Mouse (Mus musculus): ENCODE measurements around the gene Flnc. TPM values are rescaled to one million over a fixed set of nuclear protein-coding genes. Genes with fewer than 3 reads are reported as not detected.
A peak's percentile ranks its signal among the peaks of the same experiment; 100 is the strongest.

The Flnc gene
- polyA plus RNA-seq, 1 experiment from 2014 or later = 1.1 TPM

GRCm38 (mm10) chr6:29395910-29396713 is 36.9 kb upstream of the Flnc start, which contains the start of gene Ccdc136:
Gene Ccdc136 (plus strand): TSS chr6:29396309.
- Histone ChIP-seq H3K4me1 (ENCODE audit: control insufficient read depth, low read depth, low read length) (no peaks in the 10 kb centered on the region; the same call in 1 of the 2 replicates), H3K9ac (ENCODE audit: low read depth, low read length) (no peak within 1 kb of the TSS), H3K27ac (ENCODE audit: low read length) (no peak within 1 kb of the TSS), H3K4me2 (ENCODE audit: low read depth, low read length) (peak within 1 kb of the TSS; percentile 59), H3K27me3 (ENCODE audit: control insufficient read depth, insufficient read depth, low read depth, low read length) (peaks cover 55% of the 10 kb centered on the region), H3K36me3 (ENCODE audit: control insufficient read depth, insufficient read depth) (no peaks in the 10 kb centered on the region), H3K9me3 (replicated peaks; ENCODE audit: control insufficient read depth, low read length) (no peaks in the 10 kb centered on the region), H3K4me3 (ENCODE audit: low read depth, low read length) (peak within 1 kb of the TSS; percentile 48)
- ATAC-seq (ENCODE audit: low read depth) = peak; percentile 67
- WGBS (ENCODE audit: insufficient replicate concordance) = under 1% methylated on average over 48 of the region's 49 CpGs

DNA sequence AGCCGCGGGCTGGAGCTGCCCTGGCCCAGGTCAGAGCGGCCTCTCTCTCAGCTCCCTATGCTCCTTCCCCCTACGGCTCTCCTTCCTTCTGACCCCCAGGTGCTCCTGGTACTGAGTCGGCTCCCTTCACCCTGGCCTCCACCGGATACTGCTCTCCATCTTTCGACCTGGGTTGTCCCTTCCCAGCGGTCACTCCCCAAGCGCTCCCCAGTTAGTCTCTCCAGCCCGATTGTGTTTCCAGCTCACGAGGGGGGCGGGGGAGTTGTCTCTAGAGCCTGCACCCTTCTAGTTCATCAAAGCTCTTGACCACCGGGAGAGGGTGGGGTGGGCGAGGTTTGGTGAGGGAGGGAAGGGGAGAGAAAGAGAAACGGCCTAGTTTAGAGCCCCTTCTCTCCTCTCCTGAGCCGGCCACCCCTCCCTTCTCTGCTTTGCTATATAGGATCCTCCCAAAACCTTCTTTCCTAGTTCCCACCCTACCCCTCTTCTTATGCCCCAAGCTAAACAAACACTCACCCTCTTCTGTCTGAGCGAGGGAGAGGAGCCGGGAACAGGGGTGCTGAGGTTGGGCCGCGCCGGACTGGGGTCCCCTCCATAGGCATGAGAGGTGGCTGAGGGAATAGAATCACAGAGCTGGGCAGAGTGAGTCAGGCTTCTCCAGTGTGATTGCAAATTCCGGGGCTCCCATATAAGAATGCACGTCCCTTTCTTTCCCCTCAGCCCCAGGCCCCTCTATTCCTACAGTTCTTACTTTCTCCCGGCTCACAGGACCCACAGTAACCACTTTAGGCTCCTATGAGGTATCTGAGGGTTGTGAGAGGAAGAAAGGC is 36.1 kb upstream of the Flnc start:
- Histone ChIP-seq H3K9ac (ENCODE audit: low read depth, low read length) (no peak overlapping the region), H3K4me2 (ENCODE audit: low read depth, low read length) (peak overlapping the region; percentile 59), H3K4me1 (ENCODE audit: control insufficient read depth, low read depth, low read length) (no peaks in the 10 kb centered on the region; the same call in 1 of the 2 replicates), H3K27ac (ENCODE audit: low read length) (no peak overlapping the region), H3K36me3 (ENCODE audit: control insufficient read depth, insufficient read depth) (no peaks in the 10 kb centered on the region), H3K9me3 (replicated peaks; ENCODE audit: control insufficient read depth, low read length) (no peaks in the 10 kb centered on the region), H3K27me3 (ENCODE audit: control insufficient read depth, insufficient read depth, low read depth, low read length) (peaks cover 58% of the 10 kb centered on the region), H3K4me3 (ENCODE audit: low read depth, low read length) (peak overlapping the region; percentile 48)
- ATAC-seq (ENCODE audit: low read depth) = no peak
- WGBS (ENCODE audit: insufficient replicate concordance) = 9% methylated on average over 24 of the region's 24 CpGs

DNA sequence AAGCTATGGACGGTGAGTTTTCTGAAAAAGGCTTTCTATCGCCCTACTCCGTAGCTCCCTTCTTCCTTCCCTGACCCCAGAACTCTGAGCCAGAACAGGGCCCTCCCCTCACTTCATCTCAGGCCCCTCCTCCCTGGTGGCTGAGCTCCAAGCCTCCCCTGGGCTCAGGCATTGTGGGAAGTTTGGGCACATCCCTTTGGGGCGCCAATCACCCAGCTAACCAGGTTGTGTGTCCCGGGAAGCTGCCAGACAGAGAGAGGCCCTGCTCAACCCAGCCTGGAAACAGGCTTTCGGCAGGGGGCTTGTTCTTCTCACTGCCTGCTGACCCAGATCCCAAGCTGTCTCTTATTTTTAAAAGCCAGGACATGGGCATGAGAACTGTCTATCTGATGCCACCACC is 35.5 kb upstream of the Flnc start:
- H3K4me2 ChIP-seq (ENCODE audit: low read depth, low read length) = no peak overlapping the region
- no peak overlapping the region for H3K27ac ChIP-seq (ENCODE audit: low read length)
- no peaks in the 10 kb centered on the region; the same call in 1 of the 2 replicates for H3K4me1 ChIP-seq (ENCODE audit: control insufficient read depth, low read depth, low read length)
- no peaks in the 10 kb centered on the region for H3K36me3 ChIP-seq (ENCODE audit: control insufficient read depth, insufficient read depth)
- H3K9ac ChIP-seq (ENCODE audit: low read depth, low read length) = no peak overlapping the region
- no peaks in the 10 kb centered on the region for H3K9me3 ChIP-seq (replicated peaks; ENCODE audit: control insufficient read depth, low read length)
- 26% methylated on average over 6 of the region's 6 CpGs for WGBS (ENCODE audit: insufficient replicate concordance)
- ATAC-seq (ENCODE audit: low read depth) = no peak
- peaks cover 58% of the 10 kb centered on the region for H3K27me3 ChIP-seq (ENCODE audit: control insufficient read depth, insufficient read depth, low read depth, low read length)
- H3K4me3 ChIP-seq (ENCODE audit: low read depth, low read length) = no peak overlapping the region

DNA sequence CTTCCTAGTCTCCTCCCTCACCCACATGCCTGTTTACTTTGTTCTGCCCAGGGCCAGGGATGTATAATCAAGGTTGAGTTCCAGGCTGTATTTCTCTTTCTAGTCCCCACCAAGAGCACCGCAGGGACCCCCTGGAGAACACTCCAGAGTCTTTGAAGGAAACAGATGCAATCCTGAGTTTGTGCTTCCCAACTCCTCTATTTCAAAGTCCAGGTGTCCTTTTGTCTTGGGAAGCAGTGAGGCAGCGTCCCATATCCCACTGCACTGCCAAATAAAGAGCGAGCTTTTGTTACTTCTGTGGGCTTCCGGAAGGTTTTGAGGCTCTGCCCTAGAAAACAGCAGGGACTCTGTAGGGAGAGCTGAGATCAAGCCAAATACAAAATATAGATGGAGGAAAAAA is 33.2 kb upstream of the Flnc start:
- H3K27me3 ChIP-seq (ENCODE audit: control insufficient read depth, insufficient read depth, low read depth, low read length) = peaks cover 54% of the 10 kb centered on the region
- 68% methylated on average over 4 of the region's 4 CpGs for WGBS (ENCODE audit: insufficient replicate concordance)

GRCm38 (mm10) chr6:29402693-29403342 is 30.2 kb upstream of the Flnc start:
- H3K9ac ChIP-seq (ENCODE audit: low read depth, low read length) = no peak overlapping the region
- no peak overlapping the region for H3K4me3 ChIP-seq (ENCODE audit: low read depth, low read length)
- 11% methylated on average over 34 of the region's 34 CpGs for WGBS (ENCODE audit: insufficient replicate concordance)
- no peaks in the 10 kb centered on the region for H3K4me1 ChIP-seq (ENCODE audit: control insufficient read depth, low read depth, low read length)
- ATAC-seq (ENCODE audit: low read depth) = no peak
- no peak overlapping the region for H3K27ac ChIP-seq (ENCODE audit: low read length)
- H3K4me2 ChIP-seq (ENCODE audit: low read depth, low read length) = no peak overlapping the region
- H3K36me3 ChIP-seq (ENCODE audit: control insufficient read depth, insufficient read depth) = no peaks in the 10 kb centered on the region
- peaks cover 25% of the 10 kb centered on the region for H3K27me3 ChIP-seq (ENCODE audit: control insufficient read depth, insufficient read depth, low read depth, low read length)
- no peaks in the 10 kb centered on the region for H3K9me3 ChIP-seq (replicated peaks; ENCODE audit: control insufficient read depth, low read length)

More for the DNA sequence above, 33.2 kb upstream of the Flnc start:
- H3K9me3 ChIP-seq (replicated peaks; ENCODE audit: control insufficient read depth, low read length) = no peaks in the 10 kb centered on the region
- H3K36me3 ChIP-seq (ENCODE audit: control insufficient read depth, insufficient read depth) = no peaks in the 10 kb centered on the region
- H3K4me2 ChIP-seq (ENCODE audit: low read depth, low read length) = no peak overlapping the region
- no peak overlapping the region for H3K27ac ChIP-seq (ENCODE audit: low read length)
- no peak overlapping the region for H3K4me3 ChIP-seq (ENCODE audit: low read depth, low read length)
- H3K9ac ChIP-seq (ENCODE audit: low read depth, low read length) = no peak overlapping the region
- ATAC-seq (ENCODE audit: low read depth) = no peak
- H3K4me1 ChIP-seq (ENCODE audit: control insufficient read depth, low read depth, low read length) = no peaks in the 10 kb centered on the region; the same call in 1 of the 2 replicates

- ATAC-seq (ENCODE audit: low read depth) = no peak
- H3K9me3 ChIP-seq (replicated peaks; ENCODE audit: control insufficient read depth, low read length) = no peaks in the 10 kb centered on the region
- no peaks in the 10 kb centered on the region for H3K4me1 ChIP-seq (ENCODE audit: control insufficient read depth, low read depth, low read length)
- H3K4me2 ChIP-seq (ENCODE audit: low read depth, low read length) = no peak overlapping the region
- H3K36me3 ChIP-seq (ENCODE audit: control insufficient read depth, insufficient read depth) = no peaks in the 10 kb centered on the region
- 61% methylated on average over 6 of the region's 6 CpGs for WGBS (ENCODE audit: insufficient replicate concordance)
- H3K9ac ChIP-seq (ENCODE audit: low read depth, low read length) = no peak overlapping the region
- H3K27ac ChIP-seq (ENCODE audit: low read length) = no peak overlapping the region
- H3K4me3 ChIP-seq (ENCODE audit: low read depth, low read length) = no peak overlapping the region
- H3K27me3 ChIP-seq (ENCODE audit: control insufficient read depth, insufficient read depth, low read depth, low read length) = peaks cover 19% of the 10 kb centered on the region
These were observed 26.6 kb upstream of the Flnc start for GRCm38 (mm10) chr6:29406412-29406811.

DNA sequence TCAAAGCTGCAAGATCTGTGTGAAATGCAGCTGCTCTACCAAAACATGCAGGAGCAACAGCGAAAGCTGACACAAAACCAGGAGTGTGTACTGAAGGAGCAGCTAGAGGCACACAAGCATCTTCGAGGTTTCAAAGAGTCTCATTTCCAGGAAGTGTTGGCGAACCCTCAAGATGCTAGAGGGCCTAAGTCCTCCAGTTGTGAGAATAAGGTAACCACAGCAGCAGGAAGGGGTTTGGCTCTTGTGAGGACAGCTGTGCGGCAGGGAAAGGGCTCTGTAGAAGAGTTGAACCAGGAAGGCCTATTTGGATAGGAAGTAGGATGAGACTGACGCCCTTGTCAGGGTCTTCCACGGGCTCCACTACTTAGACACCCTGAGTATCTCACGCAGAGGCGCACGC is 17.6 kb upstream of the Flnc start:
- Histone ChIP-seq H3K27me3 (ENCODE audit: control insufficient read depth, insufficient read depth, low read depth, low read length) (no peaks in the 10 kb centered on the region), H3K9ac (ENCODE audit: low read depth, low read length) (no peak overlapping the region), H3K9me3 (replicated peaks; ENCODE audit: control insufficient read depth, low read length) (no peaks in the 10 kb centered on the region), H3K4me1 (ENCODE audit: control insufficient read depth, low read depth, low read length) (no peaks in the 10 kb centered on the region), H3K4me2 (ENCODE audit: low read depth, low read length) (no peak overlapping the region), H3K36me3 (ENCODE audit: control insufficient read depth, insufficient read depth) (no peaks in the 10 kb centered on the region), H3K27ac (ENCODE audit: low read length) (no peak overlapping the region), H3K4me3 (ENCODE audit: low read depth, low read length) (no peak overlapping the region)
- 43% methylated on average over 9 of the region's 9 CpGs for WGBS (ENCODE audit: insufficient replicate concordance)
- ATAC-seq (ENCODE audit: low read depth) = no peak

DNA sequence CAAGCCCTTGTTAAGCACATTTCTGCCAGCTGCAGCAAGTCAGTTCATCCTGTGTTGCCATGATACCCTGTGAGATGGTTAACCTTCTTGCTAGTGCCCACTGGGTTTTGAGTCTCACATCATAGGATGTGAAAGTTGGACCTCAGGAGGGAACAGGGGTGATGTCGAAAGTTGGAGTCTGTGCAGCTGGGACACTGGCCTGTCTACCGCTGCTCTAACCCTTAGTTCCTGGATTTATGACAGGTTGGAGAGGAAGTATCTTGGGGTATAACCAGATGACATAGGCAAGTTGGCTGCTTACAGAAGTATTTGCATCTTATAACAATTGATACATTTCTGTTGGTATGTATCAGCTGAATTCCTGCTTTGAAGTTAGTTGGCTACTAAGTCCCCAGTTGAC is 12.5 kb upstream of the Flnc start:
- 35% methylated on average over 2 of the region's 2 CpGs for WGBS (ENCODE audit: insufficient replicate concordance)
- ATAC-seq (ENCODE audit: low read depth) = no peak

More for the DNA sequence above, 12.5 kb upstream of the Flnc start:
- Histone ChIP-seq H3K4me2 (ENCODE audit: low read depth, low read length) (no peak overlapping the region), H3K9ac (ENCODE audit: low read depth, low read length) (no peak overlapping the region), H3K27me3 (ENCODE audit: control insufficient read depth, insufficient read depth, low read depth, low read length) (no peaks in the 10 kb centered on the region), H3K36me3 (ENCODE audit: control insufficient read depth, insufficient read depth) (no peaks in the 10 kb centered on the region), H3K9me3 (replicated peaks; ENCODE audit: control insufficient read depth, low read length) (no peaks in the 10 kb centered on the region), H3K27ac (ENCODE audit: low read length) (no peak overlapping the region), H3K4me1 (ENCODE audit: control insufficient read depth, low read depth, low read length) (no peaks in the 10 kb centered on the region), H3K4me3 (ENCODE audit: low read depth, low read length) (no peak overlapping the region)

Data from liver, embryonic 16.5 days (tissue).